Mouse (Mus musculus) megakaryocyte, embryonic 14.5 days (primary cell): ENCODE data around the gene Serpina1d.
"Not testable (repeated sequence)": the region's sequence is repeated elsewhere in the genome, so short reads cannot be mapped to it uniquely, and the experiment has no call there.

Experiments
- FLI1 ChIP-seq: IDR thresholded peaks from 2 replicates; pipeline ENCODE4 v1.6.1; 2012; ENCODE audit warnings: low read length, inconsistent platforms, mixed read lengths
- GATA1 ChIP-seq: IDR thresholded peaks from 3 replicates; pipeline ENCODE4 v1.6.1; 2012; ENCODE audit warnings: mixed read lengths, low read length, inconsistent platforms, borderline replicate concordance

DNA sequence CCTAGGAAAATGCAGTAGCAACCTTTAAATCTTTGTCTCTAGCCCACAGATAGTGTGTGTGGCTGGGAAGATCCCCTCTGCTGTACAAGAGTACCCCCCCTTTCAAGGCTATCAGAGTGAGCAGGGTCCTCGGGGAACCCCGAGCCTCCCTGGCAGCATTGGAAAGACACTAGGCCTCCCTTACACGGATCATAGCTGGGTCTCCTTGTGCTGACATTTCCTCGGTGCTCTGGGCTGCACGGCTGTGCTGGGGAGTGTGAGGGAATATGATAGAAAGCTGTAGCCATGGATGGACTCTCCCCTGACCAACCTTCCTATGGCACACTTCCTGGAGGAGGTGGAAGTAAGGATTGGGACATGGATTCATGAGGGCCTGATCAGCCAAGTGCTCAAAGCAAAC is 27.4 kb downstream of the Serpina1d start:
- not testable (repeated sequence) for TF ChIP-seq GATA1, FLI1
